Mouse (Mus musculus): ENCODE results near the gene Nr6a1. TPM values are rescaled to one million over a fixed set of nuclear protein-coding genes. Genes with fewer than 3 reads are reported as not detected.
A peak's percentile ranks its signal among the peaks of the same experiment; 100 is the strongest.

The Nr6a1 gene
- total RNA-seq, 2 experiments from 2014 or later: 1.2 to 3.0 TPM

GRCm38 (mm10) chr2:38880907-38881672 lies 46.4 kb downstream of the Nr6a1 start:
- no peak for DNase-seq (ENCODE audit: low spot score in 2 of 2)

- no peak for DNase-seq (ENCODE audit: low spot score in 2 of 2)
Observed at GRCm38 (mm10) chr2:38874544-38875108, 52.9 kb downstream of the Nr6a1 start.

DNA sequence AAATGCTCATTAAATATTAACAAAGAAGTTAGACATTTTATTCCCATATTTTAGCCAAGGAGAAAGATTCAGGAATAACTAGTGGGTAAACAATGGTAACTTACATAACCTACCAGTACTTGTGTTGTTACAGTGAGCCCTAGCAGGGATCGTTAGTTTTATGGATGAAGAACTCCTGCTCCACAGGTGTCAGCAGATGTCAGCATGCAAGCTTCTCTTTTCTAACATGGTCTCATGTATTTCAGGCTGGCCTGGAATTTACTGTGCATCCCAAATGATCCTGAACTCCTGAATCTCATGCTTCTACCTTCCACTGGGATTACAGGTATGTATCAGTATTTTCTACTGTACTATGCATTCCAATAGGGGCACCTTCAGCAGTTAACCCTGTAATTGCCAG lies 54.8 kb downstream of the Nr6a1 start:
- no peak for DNase-seq (ENCODE audit: low spot score in 2 of 2)

GRCm38 (mm10) chr2:38866711-38867110 lies 60.8 kb downstream of the Nr6a1 start:
- DNase-seq (ENCODE audit: low spot score in 2 of 2): no peak

- no peak for DNase-seq (ENCODE audit: low spot score in 2 of 2)
Observed at GRCm38 (mm10) chr2:38864011-38864410, 63.5 kb downstream of the Nr6a1 start.

DNA sequence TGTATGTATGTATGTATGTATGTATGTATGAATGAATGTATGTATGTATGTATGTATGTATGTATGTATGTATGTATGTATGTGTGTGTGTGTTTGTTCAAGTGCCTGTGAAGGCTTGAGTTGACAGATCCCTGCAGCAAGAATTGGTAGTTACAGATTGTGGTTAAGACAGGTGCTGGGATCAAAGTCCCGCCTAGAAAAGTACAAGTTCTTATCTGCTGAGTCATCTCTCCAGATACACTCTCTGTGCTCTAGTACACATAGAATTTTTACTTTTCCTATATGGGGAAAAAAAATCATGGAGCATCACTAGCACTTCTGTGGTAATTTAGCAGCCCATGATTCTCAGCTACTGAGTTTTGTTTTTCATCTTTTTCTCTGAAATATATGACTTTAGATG lies 75.7 kb downstream of the Nr6a1 start:
- no peak for DNase-seq (ENCODE audit: low spot score in 2 of 2)

DNA sequence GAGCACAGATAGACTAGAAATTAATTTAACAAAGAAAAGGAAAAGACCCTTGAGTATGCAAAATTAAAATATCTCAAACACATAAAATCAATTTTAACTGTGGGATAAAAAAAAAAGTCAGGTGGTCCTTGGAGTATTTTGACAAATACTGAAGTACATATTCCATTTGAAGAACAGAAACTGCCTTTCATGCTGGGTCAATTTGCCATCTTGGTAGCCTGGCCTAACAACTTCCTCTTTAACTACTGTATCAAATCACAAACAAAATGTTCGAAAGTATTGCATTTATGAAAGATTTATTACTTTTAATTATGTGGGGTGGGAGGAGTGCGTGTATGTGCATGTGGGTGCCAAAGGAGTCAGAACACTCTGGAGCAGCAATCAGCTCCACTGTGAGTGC lies 81.2 kb downstream of the Nr6a1 start:
- DNase-seq (ENCODE audit: low spot score in 2 of 2): no peak

DNA sequence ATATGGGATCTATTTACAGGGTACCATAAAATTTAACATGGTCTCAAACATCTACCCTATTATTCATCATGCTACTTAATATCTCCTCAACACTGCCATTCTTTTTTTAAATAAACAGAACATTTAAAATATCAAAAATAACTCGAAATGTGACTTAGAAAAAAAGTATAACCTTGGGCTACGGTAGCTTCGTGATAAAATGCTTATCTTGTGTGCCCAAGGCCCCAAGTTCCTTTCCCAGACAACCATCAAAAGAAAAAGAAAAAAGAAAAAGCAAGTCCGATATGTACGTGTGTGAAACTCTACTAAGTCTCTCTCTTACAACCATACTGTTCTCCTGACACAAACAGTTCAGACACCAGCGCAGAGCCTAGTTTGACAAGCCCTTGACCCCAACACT lies 92.0 kb downstream of the Nr6a1 start:
- DNase-seq (ENCODE audit: low spot score in 2 of 2): no peak

DNA sequence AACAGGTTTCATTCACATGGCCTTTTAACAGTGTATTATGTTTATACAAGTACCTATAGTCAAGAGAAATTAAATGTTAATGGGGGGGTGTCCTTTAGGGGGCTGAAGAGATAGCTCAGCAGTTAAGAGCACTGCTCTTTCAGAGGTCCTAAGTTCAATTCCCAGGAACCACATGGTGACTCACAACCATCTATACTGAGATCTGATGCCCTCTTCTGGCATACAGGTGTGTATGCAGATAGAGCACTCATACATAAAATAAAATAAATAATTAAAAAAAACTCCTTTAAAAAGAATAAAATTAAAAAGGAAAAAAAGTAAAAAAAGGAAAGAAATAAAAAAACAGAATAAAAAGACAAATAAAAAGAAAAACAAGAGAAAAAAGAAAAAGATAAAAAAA lies 95.5 kb downstream of the Nr6a1 start:
- no peak for DNase-seq (ENCODE audit: low spot score in 2 of 2)

DNA sequence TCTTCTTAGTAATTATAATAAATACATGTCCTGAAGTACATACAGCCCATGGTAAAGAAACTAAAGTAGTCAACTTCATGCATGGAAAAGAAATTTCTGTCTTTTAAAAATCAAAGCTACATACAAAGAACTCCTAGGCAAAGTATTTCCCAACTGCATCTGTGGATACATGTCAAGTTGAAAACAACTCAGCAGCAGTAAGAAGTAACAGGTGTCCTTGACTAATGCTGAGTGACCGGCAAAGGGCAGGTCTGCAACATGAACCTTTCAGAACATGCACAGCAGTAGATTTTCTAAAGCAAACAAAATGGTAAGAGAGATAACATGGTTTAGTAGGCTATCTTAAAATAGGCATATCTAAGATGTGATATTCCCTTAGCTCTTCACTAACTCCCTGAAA lies 98.0 kb downstream of the Nr6a1 start:
- no peak for DNase-seq (ENCODE audit: low spot score in 2 of 2)

- DNase-seq (ENCODE audit: low spot score in 2 of 2): no peak
Observed at GRCm38 (mm10) chr2:38827801-38828306, 99.6 kb downstream of the Nr6a1 start.

GRCm38 (mm10) chr2:38826189-38826588 lies 101.3 kb downstream of the Nr6a1 start:
- DNase-seq (ENCODE audit: low spot score in 2 of 2): no peak

DNA sequence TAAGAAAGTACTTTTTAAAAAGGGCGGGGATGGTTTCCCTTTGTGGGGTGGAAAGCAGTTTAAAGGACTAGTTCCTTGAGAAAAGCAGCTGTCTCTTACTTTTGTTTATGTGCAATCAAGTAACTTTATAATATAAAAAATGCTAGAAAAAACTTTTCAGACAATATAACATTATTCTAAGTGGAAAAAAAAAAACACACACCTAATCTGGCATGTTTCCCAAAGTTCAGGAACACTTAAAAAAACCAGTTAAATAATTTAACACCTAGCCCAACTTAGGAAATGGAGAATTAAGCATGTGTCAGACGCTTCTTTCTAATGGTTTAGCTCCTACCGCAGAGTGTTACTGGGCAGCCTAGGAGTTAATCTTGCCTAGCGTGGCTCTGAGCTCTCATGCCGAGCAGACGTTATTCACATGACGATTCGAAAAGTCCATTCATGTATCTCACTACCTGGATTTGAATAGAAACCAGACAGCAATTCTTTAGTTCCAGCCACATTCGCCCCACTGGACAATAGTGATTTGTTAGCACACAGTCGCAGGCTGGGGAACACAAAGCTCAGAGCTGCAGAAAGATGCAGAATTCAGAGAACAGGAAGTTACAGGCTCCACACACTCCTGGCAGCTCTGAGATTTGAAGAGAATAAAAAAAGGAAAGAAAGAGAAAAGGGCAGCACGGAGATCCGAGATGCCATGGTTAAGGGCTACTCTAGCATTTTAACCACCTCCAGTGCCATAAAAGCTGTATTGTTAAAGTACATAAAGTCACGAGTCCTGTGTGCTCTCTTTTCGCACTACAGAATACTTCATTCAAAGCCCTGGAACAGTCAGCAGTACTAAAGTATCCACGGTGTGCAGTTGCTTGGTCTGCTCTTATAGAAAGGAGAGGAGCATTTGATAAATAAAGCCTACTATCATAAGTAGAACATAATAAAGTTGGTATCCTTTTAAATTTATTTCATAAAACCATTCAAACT lies 102.4 kb downstream of the Nr6a1 start:
- peak in 1 of 2 experiments; percentile 14 for DNase-seq (ENCODE audit: low spot score in 2 of 2)

GRCm38 (mm10) chr2:38823912-38824583 lies 103.4 kb downstream of the Nr6a1 start:
- peak; percentile 17 to 55 for DNase-seq (ENCODE audit: low spot score in 2 of 2)

DNA sequence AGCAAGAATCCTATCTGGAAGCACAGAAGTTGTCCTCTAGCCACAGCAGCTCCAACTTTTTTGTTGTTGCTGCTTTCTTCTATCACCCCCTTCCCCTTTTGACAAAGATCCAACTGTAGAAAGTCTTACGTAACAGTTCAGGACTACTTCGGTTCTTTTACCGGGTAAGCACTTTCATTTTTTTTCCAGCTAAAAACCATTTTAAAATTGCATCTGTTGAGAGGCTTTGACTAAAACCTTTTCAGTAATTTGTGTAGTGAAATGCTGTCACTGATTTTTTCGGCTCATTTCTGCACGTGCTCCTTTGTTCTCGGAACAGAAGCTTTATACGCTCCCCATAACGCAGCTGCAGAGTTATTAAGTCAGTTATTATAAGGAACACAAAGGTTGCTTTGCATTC lies 104.1 kb downstream of the Nr6a1 start:
- DNase-seq (ENCODE audit: low spot score in 2 of 2): no peak

GRCm38 (mm10) chr2:38822995-38823394 lies 104.5 kb downstream of the Nr6a1 start:
- DNase-seq (ENCODE audit: low spot score in 2 of 2): peak; percentile 23 to 67

DNA sequence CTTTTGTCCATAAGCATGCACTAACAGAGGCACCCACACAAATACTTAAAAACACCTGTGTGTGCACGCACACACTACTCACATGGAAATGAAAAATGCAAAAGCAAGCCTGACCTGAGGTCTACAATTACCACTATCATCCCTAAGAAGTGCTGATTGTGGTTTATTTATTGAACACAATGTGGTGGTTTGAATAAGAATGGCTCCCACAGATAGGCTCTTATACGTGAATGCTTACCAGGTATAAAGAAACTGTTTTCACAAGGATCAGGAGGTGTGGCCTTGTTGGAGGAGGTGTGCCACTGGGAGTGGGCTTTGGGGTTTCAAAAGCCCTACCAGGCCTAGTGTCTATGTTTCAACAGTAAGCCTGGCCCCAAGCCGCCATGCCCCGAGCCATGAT lies 110.0 kb downstream of the Nr6a1 start:
- DNase-seq (ENCODE audit: low spot score in 2 of 2): no peak

- peak; percentile 48 to 70 for DNase-seq (ENCODE audit: low spot score in 2 of 2)
Observed at GRCm38 (mm10) chr2:38797087-38797624, 130.3 kb downstream of the Nr6a1 start.

DNA sequence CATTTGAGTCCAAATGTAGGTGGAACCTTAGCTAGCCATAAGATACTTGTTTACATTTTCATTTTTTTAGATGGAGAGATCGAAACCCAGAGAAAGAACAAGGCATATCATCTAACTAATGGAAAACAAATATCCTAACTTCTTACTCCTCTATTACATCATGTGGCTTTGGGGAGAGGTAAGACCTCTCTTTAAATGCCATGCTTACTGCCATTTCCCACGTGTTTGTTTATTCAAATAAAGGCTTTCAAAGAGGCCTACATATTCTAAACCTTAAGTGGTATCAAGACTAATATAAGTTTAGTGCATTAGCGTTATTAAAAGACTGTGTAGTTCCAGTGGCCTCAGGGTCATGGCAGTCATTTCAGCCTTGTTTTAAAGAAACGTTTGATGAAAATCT lies 140.2 kb downstream of the Nr6a1 start:
- DNase-seq (ENCODE audit: low spot score in 2 of 2): no peak

DNA sequence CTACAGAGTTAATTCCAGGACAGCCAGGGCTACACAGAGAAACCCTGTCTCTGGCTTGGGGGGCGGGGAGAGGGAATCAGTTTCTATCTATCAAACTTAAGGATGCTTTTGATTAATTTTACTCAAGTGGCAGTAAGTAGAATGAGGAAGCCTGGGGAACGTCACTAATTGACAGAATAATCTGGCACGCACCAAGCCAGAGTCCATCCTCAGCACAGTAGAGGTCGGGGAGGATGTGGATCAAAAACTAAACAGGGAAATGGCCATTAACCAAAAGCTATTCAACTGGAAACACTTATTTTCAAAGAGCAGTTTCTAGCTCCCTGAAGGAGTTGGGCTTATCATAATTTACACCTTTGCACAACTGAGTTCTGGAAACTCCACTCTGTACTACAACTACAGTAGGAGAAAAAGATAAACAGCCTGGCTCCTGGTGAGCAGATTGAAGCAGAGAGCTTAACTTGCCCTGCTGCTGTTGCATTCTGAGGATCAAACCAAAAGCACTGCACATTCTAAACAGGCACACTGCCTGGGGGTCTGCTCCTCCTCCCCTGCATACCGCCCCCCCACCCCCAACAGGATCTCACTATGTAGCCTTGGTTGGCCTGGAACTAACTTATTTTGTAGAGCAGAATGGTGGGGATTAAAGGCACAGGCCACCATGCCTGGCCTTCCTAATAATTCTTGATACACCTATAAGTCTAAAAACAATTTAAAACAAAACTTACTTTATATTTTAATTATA lies 141.1 kb downstream of the Nr6a1 start:
- DNase-seq (ENCODE audit: low spot score in 2 of 2): no peak
